Comparison of ENCODE assay signal across 11 mouse cellular contexts in the genomic region with DNA sequence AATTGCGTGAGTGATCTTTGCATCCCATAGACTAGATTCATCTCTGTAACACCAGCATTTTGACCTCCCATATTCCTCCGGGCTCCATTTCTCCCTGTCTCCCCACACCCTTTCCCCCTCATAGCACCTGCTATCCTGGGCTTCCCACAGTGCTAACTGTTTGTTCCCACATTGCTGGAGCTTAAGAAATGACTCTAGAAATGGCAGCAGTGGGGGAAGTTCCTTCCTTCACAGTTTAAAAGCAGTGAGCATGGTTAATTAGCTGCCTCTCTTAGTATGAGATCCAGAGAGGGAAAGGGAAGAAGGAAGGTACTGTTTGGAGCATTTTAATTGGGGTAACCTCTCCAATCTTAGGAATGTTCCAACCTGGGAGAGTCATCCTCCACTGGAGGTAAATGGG.
"Had no signal": no experiment of that assay in that cellular context is flagged by ENCODE, and none has a peak within 500 bp of the region (broad histone marks: within the 10 kb centered on the region; RNA-seq: fewer than 3 reads in every experiment).

No protein-coding gene starts in this region.

- H3K4me1 ChIP-seq: intestine, embryonic 15.5 days; limb, embryonic 13.5 days had no signal

- H3K9me3 ChIP-seq: intestine, embryonic 15.5 days; limb, embryonic 13.5 days; midbrain, embryonic 12.5 days had no signal

- H3K27me3 ChIP-seq: intestine, embryonic 15.5 days; limb, embryonic 13.5 days; midbrain, embryonic 12.5 days had no signal

- H3K4me3 ChIP-seq: intestine, embryonic 15.5 days; limb, embryonic 13.5 days; midbrain, embryonic 12.5 days had no signal

- H3K4me2 ChIP-seq: intestine, embryonic 15.5 days; limb, embryonic 13.5 days; midbrain, embryonic 12.5 days had no signal

- H3K9ac ChIP-seq: intestine, embryonic 15.5 days; limb, embryonic 13.5 days; liver, embryonic 14.5 days; midbrain, embryonic 12.5 days had no signal

- ATAC-seq: intestine, embryonic 15.5 days; midbrain, embryonic 16.5 days had no signal

- H3K27ac ChIP-seq: intestine, embryonic 15.5 days; limb, embryonic 13.5 days; liver, embryonic 14.5 days; midbrain, embryonic 12.5 days had no signal

- H3K36me3 ChIP-seq: intestine, embryonic 15.5 days; limb, embryonic 13.5 days; midbrain, embryonic 12.5 days had no signal

- DNase-seq: kidney, adult 18-20 months; kidney, postnatal 10 days; kidney, postnatal 4 days; lung, adult 18-20 months; right cerebral cortex, postnatal 14 days; thymus, postnatal 4 days had no signal
